Mouse (Mus musculus) heart, embryonic 15.5 days (tissue): ENCODE results near the gene Ift140. TPM values are rescaled to one million over a fixed set of nuclear protein-coding genes. Genes with fewer than 3 reads are reported as not detected.

Source experiments
- polyA plus RNA-seq: library from polyadenylated mRNA; unstranded; fragments of >200 nt; fragmentation: Nextera tagmentation; extraction: Ambion mirVana; gene quantifications from 2 replicates; pipeline ENCODE4 v1.2.1, GENCODE M21; 2015

Gene Ift140
- polyA plus RNA-seq, 1 experiment from 2014 or later, result 8.9 TPM

Other genes starting within 250 kb of the Ift140 start
- not detected in 2 replicates for gene Meiob, start 211.8 kb upstream of the Ift140 start, polyA plus RNA-seq
- gene Hagh, start 175.9 kb upstream of the Ift140 start, polyA plus RNA-seq, result 56.7 TPM in 2 replicates
- 39.8 and 49.1 TPM in 2 replicates for gene Fahd1, start 165.7 kb upstream of the Ift140 start, polyA plus RNA-seq
- 0.19 and 0.23 TPM in 2 replicates for gene Igfals, start 150.1 kb upstream of the Ift140 start, polyA plus RNA-seq
- 28.6 and 42.8 TPM in 2 replicates for gene Nubp2, start 129.7 kb upstream of the Ift140 start, polyA plus RNA-seq
- 22.7 and 30.6 TPM in 2 replicates for gene Spsb3, start 129.4 kb upstream of the Ift140 start, polyA plus RNA-seq
- gene Eme2, start 121.0 kb upstream of the Ift140 start, polyA plus RNA-seq, result 16.6 and 21.3 TPM in 2 replicates
- gene Mrps34, start 121.0 kb upstream of the Ift140 start, polyA plus RNA-seq, result 74.7 and 78.0 TPM in 2 replicates
- 32.2 and 36.5 TPM in 2 replicates for gene Nme3, start 119.6 kb upstream of the Ift140 start, polyA plus RNA-seq
- 23.2 and 28.2 TPM in 2 replicates for gene Mapk8ip3, start 79.1 kb upstream of the Ift140 start, polyA plus RNA-seq
- gene Jpt2, start 55.4 kb upstream of the Ift140 start, polyA plus RNA-seq, result 73.4 and 100 TPM in 2 replicates
- gene Cramp1l, start 297 bp upstream of the Ift140 start, polyA plus RNA-seq, result 4.1 and 6.3 TPM in 2 replicates
- gene Tmem204, start 67.5 kb downstream of the Ift140 start, polyA plus RNA-seq, result 23.1 and 24.8 TPM in 2 replicates
- gene Telo2, start 99.9 kb downstream of the Ift140 start, polyA plus RNA-seq, result 22.9 and 33.6 TPM in 2 replicates
- gene Ptx4, start 104.7 kb downstream of the Ift140 start, polyA plus RNA-seq, result 0.16 and 0.30 TPM in 2 replicates
- 14.8 and 18.3 TPM in 2 replicates for gene Clcn7, start 117.3 kb downstream of the Ift140 start, polyA plus RNA-seq
- gene Ccdc154, start 146.4 kb downstream of the Ift140 start, polyA plus RNA-seq, result 0.05 TPM in 1 of 2 replicates, not detected in the other
- 0.33 and 0.77 TPM in 2 replicates for gene Gm38655, start 159.4 kb downstream of the Ift140 start, polyA plus RNA-seq
- gene BC003965, start 168.5 kb downstream of the Ift140 start, polyA plus RNA-seq, result 23.7 and 24.4 TPM in 2 replicates
- 4.6 and 5.3 TPM in 2 replicates for gene Unkl, start 172.3 kb downstream of the Ift140 start, polyA plus RNA-seq
- gene Gnptg, start 224.0 kb downstream of the Ift140 start, polyA plus RNA-seq, result 20.4 and 27.1 TPM in 2 replicates
- 24.7 and 31.2 TPM in 2 replicates for gene Tsr3, start 224.1 kb downstream of the Ift140 start, polyA plus RNA-seq
- 0.34 and 1.7 TPM in 2 replicates for gene Baiap3, start 240.3 kb downstream of the Ift140 start, polyA plus RNA-seq